ENCODE assay signal across 13 mouse cellular contexts in the genomic region with DNA sequence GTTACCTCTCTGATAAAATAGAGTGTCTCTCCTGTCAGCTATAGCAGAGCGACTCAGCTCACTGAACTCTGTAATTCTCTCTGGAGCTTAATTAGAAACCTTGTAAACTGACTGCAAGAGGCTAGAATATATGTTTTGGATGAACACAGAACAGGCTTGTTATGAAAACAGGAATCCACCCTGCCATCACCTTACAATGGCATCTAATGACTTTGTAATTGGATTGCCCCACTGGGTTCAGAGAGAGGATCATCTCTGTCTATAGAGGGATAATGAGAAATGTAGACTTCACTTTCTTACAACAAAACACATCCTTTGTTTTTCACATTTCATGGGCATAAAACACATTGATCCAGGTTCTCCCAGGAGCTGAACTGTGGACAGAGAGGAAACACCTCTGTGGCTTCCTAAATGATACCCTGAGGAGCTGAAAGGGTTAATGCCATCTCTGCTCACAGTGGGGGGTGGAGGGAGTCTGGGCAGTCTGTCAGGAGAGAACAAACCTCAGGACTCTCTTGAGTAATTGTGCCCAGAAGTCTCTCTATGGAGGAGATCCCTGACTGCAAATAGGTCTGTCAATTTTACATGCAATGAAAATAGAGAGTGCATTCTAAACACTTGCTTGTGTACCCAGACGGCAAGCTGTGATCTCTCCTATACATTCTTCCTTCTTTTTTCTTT.
DNase-seq lines count a peak whose midpoint lies in the region; ATAC-seq and TF ChIP-seq lines count a peak whose summit lies in the region.
"Had no signal": no experiment of that assay in that cellular context is flagged by ENCODE, and none has a peak within 500 bp of the region (broad histone marks: within the 10 kb centered on the region; RNA-seq: fewer than 3 reads in every experiment).

No protein-coding gene starts in this region.

- H3K36me3 ChIP-seq in embryonic facial prominence, embryonic 11.5 days (replicated peaks; ENCODE audit: control insufficient read depth, insufficient read depth, low read depth, low read length), result no peaks in the 10 kb centered on the region
- no peaks in the 10 kb centered on the region for H3K36me3 ChIP-seq in embryonic facial prominence, embryonic 10.5 days (replicated peaks)
- no peaks in the 10 kb centered on the region for H3K36me3 ChIP-seq in midbrain, embryonic 12.5 days
- no peaks in the 10 kb centered on the region for H3K36me3 ChIP-seq in midbrain, postnatal 0 days (ENCODE audit: insufficient read depth, low read length)
- no peaks in the 10 kb centered on the region for H3K36me3 ChIP-seq in embryonic facial prominence, embryonic 13.5 days
- H3K36me3 ChIP-seq in neural tube, embryonic 13.5 days, result no peaks in the 10 kb centered on the region
- H3K36me3 ChIP-seq: heart, embryonic 12.5 days had no signal

- 19% methylated on average over 2 of the region's 2 CpGs for WGBS in embryonic facial prominence, embryonic 11.5 days
- WGBS in embryonic facial prominence, embryonic 10.5 days, result 37% methylated on average over 2 of the region's 2 CpGs
- WGBS in midbrain, embryonic 12.5 days, result 22% methylated on average over 2 of the region's 2 CpGs
- 32% methylated on average over 2 of the region's 2 CpGs for WGBS in midbrain, postnatal 0 days
- 25% methylated on average over 2 of the region's 2 CpGs for WGBS in embryonic facial prominence, embryonic 13.5 days
- WGBS in neural tube, embryonic 13.5 days, result 17% methylated on average over 2 of the region's 2 CpGs

- TF ChIP-seq CTCF in midbrain, postnatal 0 days (IDR thresholded peaks at IDR 0.05), result no peak

- no peak overlapping the region for H3K9ac ChIP-seq in embryonic facial prominence, embryonic 11.5 days (replicated peaks; ENCODE audit: low read length)
- H3K9ac ChIP-seq in midbrain, embryonic 12.5 days (replicated peaks), result no peak overlapping the region
- H3K9ac ChIP-seq in midbrain, postnatal 0 days (replicated peaks; ENCODE audit: low read length, poor library complexity, severe bottlenecking), result no peak overlapping the region
- no peak overlapping the region for H3K9ac ChIP-seq in embryonic facial prominence, embryonic 13.5 days
- no peak overlapping the region for H3K9ac ChIP-seq in neural tube, embryonic 13.5 days
- H3K9ac ChIP-seq: heart, embryonic 12.5 days; liver, embryonic 14.5 days had no signal

- DNase-seq in embryonic facial prominence, embryonic 11.5 days (ENCODE audit: low spot score), result peak; percentile 22
- no peak for DNase-seq in embryonic facial prominence, embryonic 10.5 days (ENCODE audit: low spot score)
- DNase-seq in midbrain, postnatal 0 days (ENCODE audit: low spot score), result no peak
- no peak for DNase-seq in kidney, postnatal 14 days
- DNase-seq in layer of hippocampus, adult 9-11 months, result no peak
- DNase-seq: adrenal gland, adult 2 months; lung, postnatal 10 days had no signal

- H3K4me1 ChIP-seq in embryonic facial prominence, embryonic 11.5 days (ENCODE audit: control insufficient read depth, insufficient read depth, low read length), result no peaks in the 10 kb centered on the region
- H3K4me1 ChIP-seq in embryonic facial prominence, embryonic 10.5 days, result peaks cover 25% of the 10 kb centered on the region
- peaks cover 12% of the 10 kb centered on the region for H3K4me1 ChIP-seq in midbrain, embryonic 12.5 days
- H3K4me1 ChIP-seq in midbrain, postnatal 0 days (ENCODE audit: insufficient read depth, low read length), result no peaks in the 10 kb centered on the region
- H3K4me1 ChIP-seq in embryonic facial prominence, embryonic 13.5 days, result peaks cover 17% of the 10 kb centered on the region
- peaks cover 20% of the 10 kb centered on the region for H3K4me1 ChIP-seq in neural tube, embryonic 13.5 days (replicated peaks)
- H3K4me1 ChIP-seq: heart, embryonic 12.5 days had no signal

- no peak overlapping the region for H3K4me3 ChIP-seq in embryonic facial prominence, embryonic 11.5 days (ENCODE audit: low read depth, low read length)
- no peak overlapping the region for H3K4me3 ChIP-seq in embryonic facial prominence, embryonic 10.5 days
- no peak overlapping the region for H3K4me3 ChIP-seq in midbrain, embryonic 12.5 days
- H3K4me3 ChIP-seq in midbrain, postnatal 0 days (ENCODE audit: low read depth, low read length), result no peak overlapping the region
- H3K4me3 ChIP-seq in embryonic facial prominence, embryonic 13.5 days, result no peak overlapping the region
- no peak overlapping the region for H3K4me3 ChIP-seq in neural tube, embryonic 13.5 days
- H3K4me3 ChIP-seq: heart, embryonic 12.5 days had no signal

- H3K27me3 ChIP-seq in embryonic facial prominence, embryonic 11.5 days (ENCODE audit: control insufficient read depth, insufficient read depth, low read length), result no peaks in the 10 kb centered on the region
- H3K27me3 ChIP-seq in embryonic facial prominence, embryonic 10.5 days (replicated peaks; ENCODE audit: low read depth, poor library complexity, severe bottlenecking), result no peaks in the 10 kb centered on the region
- no peaks in the 10 kb centered on the region for H3K27me3 ChIP-seq in midbrain, embryonic 12.5 days
- H3K27me3 ChIP-seq in midbrain, postnatal 0 days (ENCODE audit: insufficient read depth, low read length), result no peaks in the 10 kb centered on the region
- no peaks in the 10 kb centered on the region for H3K27me3 ChIP-seq in embryonic facial prominence, embryonic 13.5 days
- no peaks in the 10 kb centered on the region for H3K27me3 ChIP-seq in neural tube, embryonic 13.5 days
- H3K27me3 ChIP-seq: heart, embryonic 12.5 days had no signal

- ATAC-seq in embryonic facial prominence, embryonic 11.5 days (replicated peaks; ENCODE audit: insufficient number of reproducible peaks, low FRiP score, low TSS enrichment, low read depth), result no peak
- peak; percentile 41; the same call in 1 of the 2 replicates for ATAC-seq in midbrain, embryonic 12.5 days (ENCODE audit: low FRiP score, low read depth)
- no peak for ATAC-seq in midbrain, postnatal 0 days (ENCODE audit: low FRiP score)
- ATAC-seq in embryonic facial prominence, embryonic 13.5 days (ENCODE audit: insufficient number of reproducible peaks, insufficient read depth, low FRiP score, low TSS enrichment, low read depth), result no peak
- peak; percentile 23; the same call in 1 of the 2 replicates for ATAC-seq in neural tube, embryonic 13.5 days (ENCODE audit: low read depth)
- ATAC-seq: forebrain, embryonic 16.5 days had no signal

- H3K27ac ChIP-seq in embryonic facial prominence, embryonic 11.5 days (replicated peaks; ENCODE audit: low read depth, low read length), result no peak overlapping the region
- no peak overlapping the region for H3K27ac ChIP-seq in embryonic facial prominence, embryonic 10.5 days (replicated peaks)
- peak overlapping the region; percentile 15; the same call in 1 of the 2 replicates for H3K27ac ChIP-seq in midbrain, embryonic 12.5 days (replicated peaks)
- H3K27ac ChIP-seq in midbrain, postnatal 0 days (ENCODE audit: low read depth, low read length), result no peak overlapping the region
- H3K27ac ChIP-seq in embryonic facial prominence, embryonic 13.5 days, result 0 out of 2 replicates have a peak overlapping the region, but pooled peaks have one; percentile 7
- H3K27ac ChIP-seq in neural tube, embryonic 13.5 days (replicated peaks), result peak overlapping the region; percentile 68
- H3K27ac ChIP-seq: liver, embryonic 14.5 days had no signal

- H3K9me3 ChIP-seq in embryonic facial prominence, embryonic 11.5 days (replicated peaks; ENCODE audit: control insufficient read depth, low read length), result no peaks in the 10 kb centered on the region
- H3K9me3 ChIP-seq in embryonic facial prominence, embryonic 10.5 days, result no peaks in the 10 kb centered on the region
- no peaks in the 10 kb centered on the region for H3K9me3 ChIP-seq in midbrain, embryonic 12.5 days
- H3K9me3 ChIP-seq in midbrain, postnatal 0 days (ENCODE audit: low read length), result no peaks in the 10 kb centered on the region
- no peaks in the 10 kb centered on the region for H3K9me3 ChIP-seq in embryonic facial prominence, embryonic 13.5 days
- H3K9me3 ChIP-seq in neural tube, embryonic 13.5 days, result no peaks in the 10 kb centered on the region
- H3K9me3 ChIP-seq: heart, embryonic 12.5 days had no signal

- no peak overlapping the region for H3K4me2 ChIP-seq in embryonic facial prominence, embryonic 11.5 days (ENCODE audit: low read depth, low read length)
- H3K4me2 ChIP-seq in midbrain, embryonic 12.5 days (replicated peaks), result no peak overlapping the region
- no peak overlapping the region for H3K4me2 ChIP-seq in midbrain, postnatal 0 days (ENCODE audit: low read depth, low read length, poor library complexity, severe bottlenecking)
- no peak overlapping the region for H3K4me2 ChIP-seq in embryonic facial prominence, embryonic 13.5 days
- no peak overlapping the region for H3K4me2 ChIP-seq in neural tube, embryonic 13.5 days
- H3K4me2 ChIP-seq: heart, embryonic 12.5 days had no signal

Comparison
In these comparisons a context has a peak if more than half of its experiments do, and no peak if none do; other contexts are left out.
1. ATAC-seq: peak in midbrain, embryonic 12.5 days (single experiment) and neural tube, embryonic 13.5 days (single experiment); none in embryonic facial prominence, embryonic 11.5 days (single experiment), midbrain, postnatal 0 days (single experiment) and embryonic facial prominence, embryonic 13.5 days (single experiment).
2. H3K27ac ChIP-seq: peak in midbrain, embryonic 12.5 days (single experiment), embryonic facial prominence, embryonic 13.5 days (single experiment) and neural tube, embryonic 13.5 days (single experiment); none in embryonic facial prominence, embryonic 11.5 days (single experiment), embryonic facial prominence, embryonic 10.5 days (single experiment) and midbrain, postnatal 0 days (single experiment).